Mouse (Mus musculus) thymus, postnatal 36 days (tissue): ENCODE measurements around the gene Bms1.

ENCODE experiments used
- DNase-seq, 2 experiments: peaks; one replicate each; pipeline ENCODE4 v3.0.0; 2022; ENCODE audit warnings: mixed read lengths in 2 of 2

Bms1 gene

GRCm38 (mm10) chr6:118365781-118366180 lies 53.5 kb downstream of the Bms1 start:
- no peak for DNase-seq

- no peak for DNase-seq
Measured at GRCm38 (mm10) chr6:118350342-118350741, 68.9 kb downstream of the Bms1 start.

- DNase-seq: no peak
Measured at GRCm38 (mm10) chr6:118348186-118348585, 71.1 kb downstream of the Bms1 start.

GRCm38 (mm10) chr6:118347291-118347690 lies 72.0 kb downstream of the Bms1 start:
- no peak for DNase-seq

GRCm38 (mm10) chr6:118341861-118342485 lies 77.3 kb downstream of the Bms1 start:
- no peak for DNase-seq

GRCm38 (mm10) chr6:118337660-118338059 lies 81.6 kb downstream of the Bms1 start:
- DNase-seq: no peak

- no peak for DNase-seq
Measured at GRCm38 (mm10) chr6:118336541-118337480, 82.5 kb downstream of the Bms1 start.

- no peak for DNase-seq
Measured at GRCm38 (mm10) chr6:118335934-118336450, 83.3 kb downstream of the Bms1 start.

- no peak for DNase-seq
Measured at GRCm38 (mm10) chr6:118333861-118334260, 85.4 kb downstream of the Bms1 start.
